Mouse (Mus musculus): ENCODE results near the gene Cntn6.

Gene Cntn6

DNA sequence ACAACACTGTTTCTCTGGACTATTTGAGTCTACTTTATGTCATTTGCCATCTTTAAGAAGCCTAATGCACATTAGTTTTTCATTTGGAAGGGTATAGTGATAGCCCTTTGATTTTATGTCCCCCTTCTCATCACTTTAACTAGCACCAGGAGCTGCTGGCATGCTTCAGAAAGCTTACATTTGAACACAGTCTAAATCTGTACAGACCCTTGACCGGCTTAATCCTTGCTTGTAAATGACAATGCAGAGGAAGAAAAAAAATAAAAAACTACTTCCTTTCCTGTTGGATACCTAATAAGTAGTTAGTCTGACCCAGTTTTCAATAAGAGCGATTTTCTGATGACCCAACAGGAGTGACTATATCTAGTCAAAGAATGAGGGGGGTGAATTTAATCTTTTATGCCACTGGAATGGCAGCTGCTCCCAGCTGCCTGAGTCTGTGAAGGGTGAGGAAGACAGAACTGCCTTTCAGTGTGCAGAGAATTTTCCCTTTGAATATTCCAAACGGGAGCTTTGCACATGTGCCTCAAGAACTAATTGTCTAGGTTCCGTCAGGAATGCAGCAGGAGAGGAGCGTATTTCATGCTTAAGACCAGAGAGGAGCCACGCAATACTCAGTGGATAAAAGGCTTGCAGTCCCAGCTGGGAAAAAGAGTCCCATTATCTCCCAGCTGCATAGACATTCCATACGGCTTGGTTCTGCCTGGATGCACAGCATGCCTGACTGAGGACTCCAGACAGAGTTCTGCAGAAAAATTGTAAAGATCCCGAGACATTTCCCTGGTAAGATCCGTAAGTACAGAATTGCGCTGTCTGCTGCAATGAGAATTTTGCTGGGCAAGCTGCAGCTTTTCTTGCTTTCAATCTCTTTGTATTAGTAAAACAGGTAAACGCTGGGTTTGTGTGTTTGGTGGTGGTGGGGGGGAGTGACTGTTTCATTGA is at the start of gene Cntn6:
TSS of gene Cntn6 (plus strand) at position 301 of the 942 bp plus-strand sequence.
- TF ChIP-seq GATA4 (IDR thresholded peaks at IDR 0.05; ENCODE audit: insufficient replicate concordance, low read length) = no peak

DNA sequence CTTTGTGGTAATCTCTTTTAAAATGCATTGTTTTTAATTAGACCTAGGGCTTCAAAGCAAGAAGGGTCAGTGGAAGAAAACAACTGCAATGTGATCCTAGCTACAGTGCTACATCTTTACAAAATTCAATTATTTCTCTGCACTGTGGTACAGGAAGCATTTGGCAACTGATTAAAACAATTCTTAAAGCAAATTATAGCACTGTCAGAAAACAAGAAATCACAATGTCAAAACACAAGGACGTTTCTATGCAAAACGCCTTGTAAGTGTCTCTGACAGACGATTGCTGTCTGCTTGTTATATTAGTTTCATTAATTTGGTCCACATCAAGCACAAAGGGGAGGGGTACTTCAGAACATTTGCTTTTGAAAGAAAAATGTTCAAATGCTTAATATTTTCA is 48.9 kb upstream of the Cntn6 start:
- no peak for TF ChIP-seq GATA4 (IDR thresholded peaks at IDR 0.05; ENCODE audit: insufficient replicate concordance, low read length)

DNA sequence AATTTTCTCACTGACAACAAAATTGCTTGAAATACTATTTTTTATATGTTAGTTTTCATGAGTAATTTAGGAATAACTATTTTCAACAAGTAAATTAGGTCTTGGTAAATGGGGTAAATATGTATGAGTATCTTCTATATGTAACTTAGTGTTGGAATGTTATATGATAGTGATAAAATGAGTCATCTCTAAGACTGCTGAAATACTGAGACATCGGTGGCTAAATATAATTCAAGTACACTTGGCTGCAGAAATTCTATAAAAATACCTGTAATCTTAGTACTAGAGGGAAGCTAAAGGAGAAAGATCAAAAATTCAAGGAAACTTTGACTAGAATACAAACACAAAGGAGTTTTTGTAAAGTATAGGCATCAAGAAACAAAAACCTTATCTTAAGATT is 21.9 kb upstream of the Cntn6 start:
- TF ChIP-seq GATA4 (IDR thresholded peaks at IDR 0.05; ENCODE audit: insufficient replicate concordance, low read length) = no peak

DNA sequence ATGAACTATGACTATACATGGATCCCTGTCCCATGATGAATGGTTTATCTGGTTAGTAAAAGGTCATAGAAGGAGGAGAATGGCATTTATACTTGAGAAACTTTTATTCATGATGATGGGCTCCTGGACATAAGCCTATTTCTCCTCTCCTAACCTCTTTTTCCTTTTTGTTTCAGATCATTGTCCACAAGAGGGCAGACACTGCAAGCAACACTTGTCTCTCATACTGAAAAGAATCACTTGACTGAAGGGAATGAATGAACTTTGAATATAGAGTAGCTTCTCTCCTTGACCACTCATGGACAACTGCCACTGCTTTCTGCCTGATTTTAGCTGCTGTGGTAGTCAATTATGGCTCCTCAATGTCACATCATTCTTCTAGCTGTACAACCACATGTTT is 13.3 kb upstream of the Cntn6 start:
- TF ChIP-seq GATA4 (IDR thresholded peaks at IDR 0.05; ENCODE audit: insufficient replicate concordance, low read length) = no peak

DNA sequence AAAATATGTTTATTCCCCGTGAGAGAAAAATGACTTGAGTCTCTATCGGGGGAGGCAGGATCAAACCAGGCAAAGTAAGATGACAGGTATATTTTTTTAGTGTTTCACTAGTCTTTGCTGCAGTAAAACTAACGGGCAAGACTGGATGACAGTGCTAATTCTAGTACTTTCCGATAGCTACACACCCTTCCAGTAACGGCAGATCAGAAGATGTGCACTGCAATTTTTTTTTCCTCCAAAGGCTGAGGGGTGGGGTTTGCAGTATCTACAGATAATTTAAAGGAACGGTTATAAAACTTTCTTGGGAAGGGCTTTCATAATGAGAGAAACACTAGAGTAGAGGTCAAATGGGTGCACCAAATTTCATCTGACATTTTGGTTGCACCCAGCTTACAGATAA is 869 bp downstream of the Cntn6 start:
- no peak for TF ChIP-seq GATA4 (IDR thresholded peaks at IDR 0.05; ENCODE audit: insufficient replicate concordance, low read length)

DNA sequence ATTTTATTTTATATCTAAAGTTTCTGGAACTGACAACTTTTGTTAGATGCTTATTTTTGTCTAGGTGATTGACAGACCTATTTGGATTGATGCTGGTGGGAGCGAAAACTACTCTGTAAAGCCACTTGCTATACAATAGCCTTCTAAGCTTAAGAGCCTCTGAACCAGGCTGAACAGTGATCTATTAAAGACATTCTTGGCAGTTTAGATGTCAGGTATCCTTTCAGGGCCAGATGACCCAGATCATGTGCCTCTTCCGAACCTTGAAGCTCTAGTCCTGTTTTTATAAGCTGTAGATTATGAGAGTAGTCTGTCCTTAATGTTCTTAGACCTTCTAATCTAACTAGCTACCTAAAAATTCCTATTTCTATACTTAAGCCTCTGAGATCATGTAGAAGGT is 3.2 kb downstream of the Cntn6 start:
- no peak for TF ChIP-seq GATA4 (IDR thresholded peaks at IDR 0.05; ENCODE audit: insufficient replicate concordance, low read length)

DNA sequence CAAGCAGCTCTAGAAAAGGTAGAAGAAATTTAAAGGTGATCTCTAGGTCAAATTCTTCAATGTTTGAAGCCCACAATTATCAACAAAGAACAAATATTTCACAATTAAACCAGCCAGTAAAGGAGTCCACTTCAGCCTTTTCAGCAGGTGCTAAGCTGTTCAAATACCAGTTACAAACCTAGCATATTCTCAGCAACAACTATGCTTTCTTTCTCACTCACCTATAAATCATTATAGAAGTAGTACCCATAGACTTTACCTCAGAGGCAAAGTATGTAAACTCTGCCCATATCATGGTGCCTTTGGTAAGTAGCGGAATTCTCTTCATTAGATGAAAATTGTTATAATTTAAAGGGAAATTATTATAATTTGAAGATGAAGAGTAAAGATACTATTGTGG is 71.4 kb downstream of the Cntn6 start:
- TF ChIP-seq GATA4 (IDR thresholded peaks at IDR 0.05; ENCODE audit: insufficient replicate concordance, low read length) = no peak

DNA sequence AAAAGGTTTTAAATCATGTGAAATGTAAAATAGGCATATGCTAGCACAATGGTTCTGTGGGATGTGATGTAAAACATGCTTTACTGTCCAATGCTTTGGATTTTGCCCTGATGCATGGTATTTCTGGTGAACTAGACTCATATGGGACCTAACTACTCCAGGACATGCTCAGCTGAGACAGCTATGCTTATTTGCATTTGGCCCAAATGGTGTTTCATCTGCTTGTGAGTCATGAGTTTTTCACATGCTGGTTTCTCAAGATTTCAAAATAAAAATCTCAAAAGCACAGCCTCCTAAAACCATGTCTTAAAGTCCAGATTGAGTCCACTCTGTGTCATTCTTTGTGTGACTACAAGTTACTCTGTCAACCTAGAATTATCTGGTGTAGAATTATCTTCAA is 77.0 kb downstream of the Cntn6 start:
- no peak for TF ChIP-seq GATA4 (IDR thresholded peaks at IDR 0.05; ENCODE audit: insufficient replicate concordance, low read length)

DNA sequence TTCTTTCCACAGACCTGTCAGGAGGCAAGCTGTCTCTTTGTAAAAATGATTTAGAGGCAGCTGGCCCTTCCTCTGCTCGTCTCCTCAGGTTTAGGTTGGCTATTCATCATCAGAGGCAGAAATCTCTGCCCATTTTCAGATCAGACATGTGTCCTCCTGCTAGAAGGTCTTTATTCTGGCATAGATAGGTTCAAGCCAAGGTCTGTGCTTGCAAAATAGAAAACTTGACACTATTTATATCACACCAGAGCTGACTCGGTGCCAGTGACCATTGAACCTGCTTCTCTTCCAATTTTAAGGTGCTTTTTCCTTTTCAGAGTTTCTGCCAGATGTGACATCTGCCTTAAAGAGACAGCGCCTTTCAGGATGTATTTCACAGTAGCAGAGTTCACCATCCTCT is 95.4 kb downstream of the Cntn6 start:
- no peak for TF ChIP-seq GATA4 (IDR thresholded peaks at IDR 0.05; ENCODE audit: insufficient replicate concordance, low read length)

DNA sequence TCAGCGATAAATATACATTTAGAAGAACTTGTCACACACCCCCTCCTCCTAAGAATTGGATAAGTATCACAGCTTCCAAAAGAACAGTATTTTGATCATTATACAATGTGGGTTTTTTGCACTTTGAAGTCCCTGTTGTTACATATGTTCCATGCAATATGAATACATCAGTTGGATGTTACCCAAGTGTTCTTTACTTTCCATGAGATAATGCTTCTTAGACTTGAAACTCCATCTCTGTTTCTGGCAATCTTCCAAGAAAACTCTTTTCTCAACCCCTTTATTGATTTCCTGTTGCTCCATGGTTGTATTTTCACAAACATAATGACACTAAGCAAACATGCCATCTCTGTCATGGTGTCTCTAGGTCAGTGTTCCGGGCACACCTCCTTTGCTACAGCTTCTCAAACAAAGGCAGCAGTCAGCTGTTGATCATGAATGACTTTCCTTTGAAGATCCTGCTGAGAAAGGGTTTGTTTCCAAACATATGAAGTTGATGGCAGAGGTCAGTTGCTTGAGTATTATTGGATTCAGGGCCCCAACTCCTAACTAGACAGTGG is 108.3 kb downstream of the Cntn6 start:
- TF ChIP-seq GATA4 (IDR thresholded peaks at IDR 0.05; ENCODE audit: insufficient replicate concordance, low read length) = no peak

DNA sequence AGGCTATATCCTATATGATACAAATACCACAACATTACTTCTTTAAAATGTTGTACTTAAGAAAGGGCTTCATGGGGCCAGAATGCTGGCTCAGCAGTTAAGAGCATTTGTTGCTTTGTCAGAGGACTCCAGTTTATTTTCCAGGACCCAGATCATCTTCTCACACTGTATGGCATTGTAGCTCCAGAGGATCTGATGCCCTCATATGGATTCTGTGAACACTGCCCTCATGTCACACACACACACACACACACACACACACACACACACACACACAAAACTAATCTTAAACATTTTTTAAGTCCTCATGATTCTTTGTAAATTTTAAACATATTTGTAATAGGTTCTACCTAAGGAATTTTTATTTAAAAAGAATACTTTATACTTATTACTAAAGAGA is 110.3 kb downstream of the Cntn6 start:
- no peak for TF ChIP-seq GATA4 (IDR thresholded peaks at IDR 0.05; ENCODE audit: insufficient replicate concordance, low read length)

DNA sequence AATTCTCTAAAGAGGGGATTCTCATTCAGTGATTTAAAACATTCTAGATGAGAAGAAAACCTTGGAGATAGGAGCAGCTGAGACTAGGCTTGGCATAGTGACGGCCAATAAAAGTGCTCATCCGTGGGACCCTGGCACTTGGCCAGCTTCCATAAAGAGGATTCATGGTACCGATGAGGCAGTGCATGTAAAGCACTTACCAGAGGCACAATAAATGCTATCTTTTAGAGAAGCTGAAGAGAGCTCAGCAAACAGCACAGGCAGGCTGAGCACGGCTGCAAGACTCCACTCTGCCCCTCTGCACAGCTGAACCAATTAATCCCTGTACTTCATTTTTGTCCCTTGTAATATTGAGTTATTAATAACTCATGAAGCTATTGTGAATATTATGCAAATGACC is 110.8 kb downstream of the Cntn6 start:
- TF ChIP-seq GATA4 (IDR thresholded peaks at IDR 0.05; ENCODE audit: insufficient replicate concordance, low read length) = no peak

DNA sequence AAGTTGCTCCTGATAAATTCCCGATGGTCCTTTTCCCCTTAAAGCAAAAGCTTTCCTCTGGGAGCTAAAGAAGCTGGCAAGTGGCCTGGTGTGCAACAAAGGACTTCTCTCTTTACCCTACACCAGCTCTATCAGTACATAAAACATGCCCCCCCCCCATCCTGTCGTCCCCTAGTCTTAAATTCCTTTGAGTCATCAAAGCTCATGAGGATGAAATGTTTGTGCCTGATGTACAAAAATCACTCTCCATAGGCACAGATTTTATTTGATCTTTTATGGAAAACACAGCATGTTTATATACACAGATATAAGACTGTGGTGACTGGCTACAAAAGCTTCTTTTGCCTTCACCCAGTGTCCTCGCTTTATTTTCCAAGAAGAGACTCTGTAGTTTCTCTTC is 112.6 kb downstream of the Cntn6 start:
- no peak for TF ChIP-seq GATA4 (IDR thresholded peaks at IDR 0.05; ENCODE audit: insufficient replicate concordance, low read length)

DNA sequence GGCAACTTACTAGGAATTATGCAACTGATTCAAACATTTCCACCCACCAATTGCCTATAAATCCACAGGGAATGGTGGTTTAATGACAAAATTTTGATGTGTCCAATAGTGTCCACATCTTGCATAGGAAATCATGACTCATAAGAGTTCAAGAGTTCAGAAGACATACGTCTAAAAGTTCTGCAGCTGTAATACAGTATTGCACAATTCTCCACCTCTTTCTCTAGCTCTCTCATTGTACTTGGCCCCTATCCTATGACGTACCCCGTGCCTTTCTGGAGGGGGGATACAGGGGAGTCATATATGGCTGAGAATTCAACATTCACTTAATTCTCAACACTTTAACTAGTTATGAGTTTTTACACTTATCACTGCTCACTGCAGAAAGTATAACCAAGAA is 160.9 kb downstream of the Cntn6 start:
- no peak for TF ChIP-seq GATA4 (IDR thresholded peaks at IDR 0.05; ENCODE audit: insufficient replicate concordance, low read length)

DNA sequence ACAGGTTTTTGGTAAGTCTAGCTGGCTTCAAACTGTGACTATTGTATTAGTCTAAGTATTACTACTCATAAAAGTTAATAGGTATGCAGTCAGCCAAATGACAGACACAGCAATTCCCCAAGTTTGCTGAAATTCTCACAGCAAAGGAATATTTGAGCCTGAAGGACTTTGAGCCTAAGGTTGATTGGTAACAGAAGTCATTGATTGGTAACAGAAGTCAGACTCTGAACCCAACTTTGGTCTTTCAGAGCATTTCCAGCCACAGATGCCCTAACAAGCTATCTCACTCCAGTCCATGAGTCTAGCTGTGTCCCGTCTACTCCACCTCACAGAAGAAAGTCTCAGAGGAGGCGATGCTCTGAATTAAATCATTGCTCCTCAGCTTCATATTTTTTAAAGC is 176.1 kb downstream of the Cntn6 start:
- TF ChIP-seq GATA4 (IDR thresholded peaks at IDR 0.05; ENCODE audit: insufficient replicate concordance, low read length) = no peak

DNA sequence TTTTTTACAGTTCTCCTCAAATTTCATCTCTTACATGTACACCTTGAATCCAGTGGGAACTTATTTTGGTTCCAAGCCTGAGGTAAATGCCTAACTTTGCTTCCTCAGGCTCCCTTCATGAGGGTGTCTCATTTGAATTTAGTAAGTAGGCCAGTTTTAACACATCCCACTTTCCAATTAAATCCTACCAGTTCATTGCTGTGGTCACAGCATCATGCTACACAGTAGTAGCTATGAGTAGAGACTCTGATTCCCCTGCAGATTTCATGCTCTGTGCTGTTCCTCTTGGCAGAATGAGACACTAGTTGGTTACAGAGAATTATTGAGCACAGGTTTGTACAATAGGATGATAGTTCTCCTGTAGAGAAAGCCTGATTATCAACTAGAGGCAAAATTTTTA is 181.7 kb downstream of the Cntn6 start:
- TF ChIP-seq GATA4 (IDR thresholded peaks at IDR 0.05; ENCODE audit: insufficient replicate concordance, low read length) = no peak

Measured in liver, adult (tissue).